Mouse (Mus musculus): ENCODE data around the gene Gcc2. TPM values are rescaled to one million over a fixed set of nuclear protein-coding genes. Genes with fewer than 3 reads are reported as not detected.
"Not testable (repeated sequence)": the region's sequence is repeated elsewhere in the genome, so short reads cannot be mapped to it uniquely, and the experiment has no call there.

The Gcc2 gene
- total RNA-seq, 2 experiments from 2014 or later: 20.9 to 23.5 TPM

DNA sequence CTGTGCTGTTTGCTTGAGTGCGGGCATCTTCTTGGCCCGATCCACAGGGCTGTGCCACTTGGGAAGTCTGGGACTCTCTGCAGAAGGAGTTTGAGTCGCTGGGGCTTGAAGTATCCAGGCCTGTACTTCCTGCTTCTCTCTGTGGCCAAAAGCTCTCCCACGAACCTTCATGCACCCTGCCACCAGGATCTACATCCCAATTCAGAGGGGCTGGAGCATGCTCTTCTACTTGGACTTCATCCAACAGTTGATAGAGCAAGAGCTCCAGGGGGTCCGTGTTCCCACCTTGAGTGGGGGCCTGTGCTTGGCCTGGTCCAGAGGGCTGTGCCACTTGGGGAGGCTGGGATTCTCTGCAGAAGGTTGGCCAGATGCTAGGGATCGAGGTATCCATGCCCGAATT is 24.2 kb upstream of the Gcc2 start:
- peak; percentile 74 to 80 for DNase-seq (ENCODE audit: low spot score in 2 of 2)

GRCm38 (mm10) chr10:58231779-58232640 is 23.3 kb upstream of the Gcc2 start:
- peak; percentile 90 to 99 for DNase-seq (ENCODE audit: low spot score in 2 of 2)

- peak in 1 of 2 experiments; percentile 40 for DNase-seq (ENCODE audit: low spot score in 2 of 2)
These were observed 22.7 kb upstream of the Gcc2 start, which contains the start of gene Duxf3 for GRCm38 (mm10) chr10:58232641-58232969. Gene Duxf3 (minus strand): TSS chr10:58232675.

GRCm38 (mm10) chr10:58233054-58233739 is 22.1 kb upstream of the Gcc2 start:
- peak; percentile 63 to 66 for DNase-seq (ENCODE audit: low spot score in 2 of 2)

GRCm38 (mm10) chr10:58233740-58234121 is 21.6 kb upstream of the Gcc2 start:
- DNase-seq (ENCODE audit: low spot score in 2 of 2): peak in 1 of 2 experiments; percentile 32

DNA sequence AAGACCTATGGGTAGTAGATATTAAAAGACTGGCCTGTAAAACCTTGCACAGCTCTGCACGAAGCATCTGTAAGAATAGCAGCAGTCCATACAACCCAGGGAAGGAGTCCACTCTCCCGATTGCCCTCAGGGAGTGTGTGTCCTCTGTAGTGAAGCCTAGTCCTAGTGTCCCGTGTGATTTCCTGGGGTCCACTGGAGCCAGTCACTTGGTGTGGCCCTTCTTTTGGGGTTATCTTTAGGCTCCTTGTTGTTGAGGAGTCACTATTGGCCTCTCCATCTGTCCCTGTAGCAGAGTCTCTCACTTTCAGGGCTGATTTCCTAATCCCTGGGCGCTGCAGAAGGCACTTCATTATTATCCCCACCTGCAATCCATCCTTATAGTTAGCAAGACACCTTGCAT is 20.3 kb upstream of the Gcc2 start:
- DNase-seq (ENCODE audit: low spot score in 2 of 2): not testable (repeated sequence)

DNA sequence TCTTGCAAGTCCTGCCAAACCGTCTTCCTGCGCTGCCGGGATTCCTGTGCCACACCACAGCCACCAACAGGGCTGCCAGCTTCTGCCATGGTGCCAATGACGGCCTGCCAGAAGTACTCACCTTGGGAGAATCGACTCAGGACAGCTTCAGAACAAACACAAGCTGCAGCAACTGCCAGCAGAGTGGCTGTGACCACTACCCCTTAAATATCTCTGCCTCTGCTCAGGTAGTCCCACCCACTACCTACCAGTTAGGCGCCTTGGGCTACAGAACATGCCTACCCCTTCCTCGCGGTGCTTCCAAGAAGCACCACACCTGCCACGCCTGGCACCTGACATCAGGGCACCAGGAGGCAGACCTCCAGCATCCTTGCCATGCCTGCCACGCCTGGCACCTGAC is 18.7 kb upstream of the Gcc2 start, which contains the start of gene Gm4981:
Gm4981 (minus strand) TSS at position 89 of the 400 bp plus-strand sequence.
- DNase-seq (ENCODE audit: low spot score in 2 of 2): peak in 1 of 2 experiments; percentile 27

GRCm38 (mm10) chr10:58238984-58239740 is 16.1 kb upstream of the Gcc2 start:
- peak; percentile 79 to 82 for DNase-seq (ENCODE audit: low spot score in 2 of 2)

DNA sequence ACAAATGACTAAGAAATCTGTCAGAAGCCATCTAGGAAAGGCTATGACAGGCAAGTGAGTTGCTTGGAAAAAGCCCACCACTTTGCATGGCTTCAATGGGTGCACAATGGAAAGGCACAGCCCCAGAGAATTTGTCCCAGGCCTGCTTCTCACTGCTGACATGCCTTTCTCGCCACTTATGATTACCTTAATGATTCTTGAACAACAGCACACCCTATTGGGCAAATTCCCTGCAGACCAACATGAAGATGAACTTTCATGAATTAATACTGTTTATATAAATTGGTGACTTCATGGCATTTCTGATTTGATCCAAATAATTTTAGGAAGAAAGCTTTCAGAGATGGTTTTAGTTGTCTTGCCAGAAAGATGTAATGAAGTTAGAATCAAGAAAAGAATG is 5.8 kb upstream of the Gcc2 start:
- DNase-seq (ENCODE audit: low spot score in 2 of 2): no peak

DNA sequence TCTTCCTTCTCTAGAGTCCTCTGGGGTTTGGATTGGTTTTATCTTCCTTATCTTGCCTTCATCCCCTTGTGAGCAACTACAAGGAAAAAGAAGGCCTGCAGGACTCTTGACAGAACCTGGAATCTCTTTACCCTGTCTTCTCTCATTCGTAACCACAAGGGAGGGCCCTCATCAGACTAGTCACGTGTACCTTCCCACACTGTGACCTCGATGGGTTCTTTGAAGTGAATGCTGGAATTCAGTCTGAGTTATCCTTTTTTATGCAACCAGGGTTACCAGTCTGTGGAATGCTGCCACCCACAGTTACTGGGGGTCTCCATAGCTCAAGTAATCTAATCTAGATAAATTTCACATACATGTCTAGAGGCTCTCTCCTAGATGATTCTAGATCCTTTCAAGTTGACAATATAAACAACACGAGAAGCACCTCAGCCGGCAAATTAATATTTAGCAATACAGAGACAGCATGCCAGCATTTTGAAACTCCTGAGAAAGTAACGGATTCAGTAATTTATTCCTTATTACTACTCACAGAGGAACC is 592 bp upstream of the Gcc2 start:
- no peak for DNase-seq (ENCODE audit: low spot score in 2 of 2)

- DNase-seq (ENCODE audit: low spot score in 2 of 2): no peak
These were observed 657 bp downstream of the Gcc2 start for GRCm38 (mm10) chr10:58255954-58256353.

DNA sequence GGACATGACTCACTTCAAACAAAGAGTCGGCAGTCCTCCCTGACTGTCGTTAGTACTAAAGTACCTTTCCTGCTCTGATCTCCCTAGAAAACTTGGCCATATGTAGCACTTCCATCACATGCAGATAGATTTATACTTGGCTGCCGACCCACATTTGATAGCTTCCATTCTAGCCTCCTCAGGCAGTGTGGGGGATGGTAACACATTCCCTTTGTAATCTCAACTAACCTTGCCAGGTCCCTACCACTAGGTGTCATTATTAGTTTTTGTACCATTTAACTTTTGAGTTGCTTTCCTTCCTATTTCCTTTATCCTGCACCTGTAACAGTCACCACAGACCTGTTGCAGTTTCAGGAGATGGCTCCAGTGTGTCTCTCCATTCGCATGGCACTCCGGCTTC is 3.2 kb downstream of the Gcc2 start:
- DNase-seq (ENCODE audit: low spot score in 2 of 2): no peak

DNA sequence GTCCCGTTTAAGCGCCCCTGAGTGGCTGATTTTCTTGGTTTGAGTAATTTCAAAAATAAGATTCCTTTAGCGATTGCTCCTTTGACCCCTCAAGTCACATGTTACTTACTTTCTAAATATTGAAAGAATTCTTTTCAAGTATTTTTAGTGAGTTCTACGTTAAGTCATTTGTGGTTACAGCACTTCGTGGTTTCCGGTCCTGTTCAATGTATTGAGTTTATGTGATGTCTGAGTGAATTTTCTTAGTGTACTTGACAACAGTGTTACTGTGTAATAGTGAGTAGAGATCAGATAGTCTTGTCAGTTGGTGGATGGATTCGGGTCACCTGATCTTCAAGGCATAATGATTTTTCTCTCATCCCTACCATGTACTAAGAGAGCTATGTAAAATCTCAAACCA is 26.9 kb downstream of the Gcc2 start:
- no peak for DNase-seq (ENCODE audit: low spot score in 2 of 2)

DNA sequence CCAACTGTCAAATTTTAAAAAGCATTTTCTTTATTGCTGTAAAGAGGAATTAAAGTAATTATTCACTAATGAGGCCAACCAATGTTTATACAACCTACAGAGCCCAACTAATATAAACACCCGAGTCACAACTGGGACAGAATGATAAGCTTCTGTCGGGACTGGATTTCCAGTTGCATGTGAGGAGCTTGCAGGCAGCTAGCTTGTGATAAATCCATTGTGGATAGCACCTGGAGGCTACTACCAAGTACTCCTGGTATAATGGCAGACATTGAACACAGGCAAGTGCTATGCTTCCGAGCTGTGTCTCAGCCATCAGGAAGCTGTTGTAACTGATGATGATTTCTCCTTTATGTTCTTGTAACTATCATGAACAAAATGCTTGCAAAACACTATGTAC is 35.4 kb downstream of the Gcc2 start:
- no peak for DNase-seq (ENCODE audit: low spot score in 2 of 2)

DNA sequence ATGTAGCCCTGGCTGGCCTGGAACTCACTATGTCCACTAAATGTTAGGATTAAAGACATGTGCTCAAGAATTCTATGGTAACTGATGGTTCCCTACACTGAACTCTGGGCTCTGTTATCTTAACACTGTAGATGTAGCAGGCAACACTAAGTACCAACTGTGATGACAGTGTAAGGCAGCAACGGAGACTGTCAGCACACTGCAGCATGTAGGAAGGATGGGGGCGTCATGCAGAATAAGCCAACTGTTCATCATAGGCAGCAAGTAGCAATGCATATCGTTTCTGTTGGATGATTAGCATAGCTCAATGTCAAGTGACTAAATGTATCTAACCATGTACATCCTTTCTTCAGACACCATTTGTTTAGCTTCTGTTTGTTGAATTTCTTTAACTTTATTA is 38.9 kb downstream of the Gcc2 start:
- no peak for DNase-seq (ENCODE audit: low spot score in 2 of 2)

DNA sequence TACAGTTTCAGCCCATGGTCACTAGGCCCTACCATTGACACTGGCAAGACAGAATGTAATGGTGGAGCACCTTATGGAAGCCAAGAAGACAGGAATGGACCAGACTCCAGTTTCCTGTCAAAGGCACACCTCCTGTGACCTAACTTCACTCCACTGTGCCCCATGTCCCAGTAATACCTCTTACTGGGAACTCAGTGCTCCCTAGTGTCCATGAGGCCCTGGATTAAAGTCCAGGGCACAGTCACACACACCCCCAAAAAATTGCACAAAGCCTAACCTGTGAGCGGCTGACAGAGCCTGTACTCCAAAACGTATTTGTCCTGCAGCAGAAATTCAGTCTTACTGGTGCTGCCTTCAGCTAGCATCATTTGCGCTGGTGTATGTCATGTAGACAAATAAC is 40.3 kb downstream of the Gcc2 start:
- no peak for DNase-seq (ENCODE audit: low spot score in 2 of 2)

GRCm38 (mm10) chr10:58304996-58305395 is 49.7 kb downstream of the Gcc2 start:
- no peak for DNase-seq (ENCODE audit: low spot score in 2 of 2)

GRCm38 (mm10) chr10:58306897-58307296 is 51.6 kb downstream of the Gcc2 start:
- DNase-seq (ENCODE audit: low spot score in 2 of 2): no peak

DNA sequence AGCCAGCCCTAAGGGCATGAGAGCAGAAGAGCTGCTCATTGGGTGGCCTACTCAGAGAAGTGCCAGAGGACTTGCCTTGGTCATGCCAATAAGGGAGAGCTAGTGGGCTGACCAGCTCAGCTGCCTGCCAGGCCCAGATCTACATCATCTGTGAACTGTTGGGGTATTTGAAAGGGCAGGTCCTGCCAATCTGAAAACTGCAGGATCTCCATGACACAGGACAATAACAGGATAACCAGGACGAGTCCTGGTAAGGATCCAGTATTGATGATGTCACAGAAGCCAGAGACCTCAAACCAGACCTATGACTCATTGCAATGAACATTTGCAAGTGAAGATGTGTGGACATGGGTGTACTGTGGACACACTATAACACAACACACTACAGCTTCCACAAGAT is 55.5 kb downstream of the Gcc2 start:
- DNase-seq (ENCODE audit: low spot score in 2 of 2): no peak

GRCm38 (mm10) chr10:58312887-58313286 is 57.6 kb downstream of the Gcc2 start:
- DNase-seq (ENCODE audit: low spot score in 2 of 2): no peak

DNA sequence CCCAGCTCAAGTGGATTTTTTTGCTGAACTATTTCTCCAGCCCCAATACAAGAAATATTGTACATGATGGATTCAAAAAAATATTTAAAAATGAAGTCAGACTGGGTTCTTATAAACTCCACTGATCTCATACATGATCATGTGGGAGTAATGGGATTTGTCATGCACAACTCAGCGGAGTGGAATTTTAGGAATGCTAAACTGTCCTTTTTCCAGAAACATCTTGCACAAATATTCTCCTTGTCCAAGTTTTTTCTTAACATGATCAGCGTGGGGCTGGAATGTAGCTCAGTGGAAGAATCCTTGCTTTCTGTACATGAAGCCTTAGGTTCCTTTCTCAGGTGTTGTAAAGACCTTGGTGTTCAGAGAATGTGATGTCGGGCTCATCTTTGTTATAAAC is 65.6 kb downstream of the Gcc2 start:
- DNase-seq (ENCODE audit: low spot score in 2 of 2): no peak

Measured in gastrocnemius, postnatal 4 days (tissue).